Mouse (Mus musculus): ENCODE data around the gene Olfr1102.

The Olfr1102 gene

GRCm38 (mm10) chr2:86998098-86998497, at the start of gene Olfr1102:
Gene Olfr1102 (plus strand): TSS chr2:86998398.
- no peak for DNase-seq (ENCODE audit: low spot score in 2 of 2)

GRCm38 (mm10) chr2:86960593-86960992, 37.6 kb upstream of the Olfr1102 start, which contains the start of gene Olfr1099:
Gene Olfr1099 (minus strand): TSS chr2:86960693.
- no peak for DNase-seq (ENCODE audit: low spot score in 2 of 2)

- DNase-seq (ENCODE audit: low spot score in 2 of 2), result no peak
Measured at GRCm38 (mm10) chr2:86979854-86980253, 18.3 kb upstream of the Olfr1102 start, which contains the start of gene Olfr1100. Gene Olfr1100 (minus strand): TSS chr2:86979954.

- no peak for DNase-seq (ENCODE audit: low spot score in 2 of 2)
Measured at GRCm38 (mm10) chr2:86991121-86991520, 7.1 kb upstream of the Olfr1102 start, which contains the start of gene Olfr1101. Gene Olfr1101 (minus strand): TSS chr2:86991221.

- no peak for DNase-seq (ENCODE audit: low spot score in 2 of 2)
Measured at GRCm38 (mm10) chr2:87026980-87027379, 28.8 kb downstream of the Olfr1102 start, which contains the start of gene Olfr1104. Gene Olfr1104 (minus strand): TSS chr2:87027080.

- DNase-seq (ENCODE audit: low spot score in 2 of 2), result no peak
Measured at GRCm38 (mm10) chr2:87036431-87036830, 38.2 kb downstream of the Olfr1102 start, which contains the start of gene Olfr1105. Gene Olfr1105 (minus strand): TSS chr2:87036531.

GRCm38 (mm10) chr2:87052173-87052572, 54.0 kb downstream of the Olfr1102 start, which contains the start of gene Olfr1106:
Gene Olfr1106 (minus strand): TSS chr2:87052273.
- no peak for DNase-seq (ENCODE audit: low spot score in 2 of 2)

Data from frontal cortex, postnatal 36 days (tissue).